Mouse (Mus musculus): ENCODE data around the gene Ptprm. TPM values are rescaled to one million over a fixed set of nuclear protein-coding genes. Genes with fewer than 3 reads are reported as not detected.

Gene Ptprm
- polyA plus RNA-seq, 1 experiment from 2014 or later = 19.7 TPM

DNA sequence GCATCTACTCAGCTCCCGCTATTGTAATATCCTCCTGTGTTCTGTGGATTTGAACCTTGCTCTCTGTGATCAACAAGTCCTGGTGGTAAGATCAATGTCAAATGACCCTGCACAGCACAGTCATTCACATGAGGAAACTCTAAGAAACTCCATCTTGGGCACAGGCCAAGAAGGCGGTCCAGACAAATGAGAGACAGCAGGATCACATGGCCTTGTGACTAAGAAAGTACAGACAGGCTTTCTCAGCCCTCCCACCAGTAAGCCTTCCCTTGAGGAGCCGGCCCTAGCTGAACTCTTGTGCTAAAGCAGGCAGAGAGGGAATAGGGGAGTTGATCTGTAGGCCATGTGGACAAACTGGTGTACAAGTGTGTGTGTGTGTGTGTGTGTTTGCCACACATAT is 49.4 kb downstream of the Ptprm start:
- Histone ChIP-seq H3K9ac (ENCODE audit: low read depth, low read length) (no peak overlapping the region), H3K4me1 (ENCODE audit: control insufficient read depth, insufficient read depth, low read length) (peaks cover 20% of the 10 kb centered on the region), H3K36me3 (ENCODE audit: control insufficient read depth, insufficient read depth, low read length) (no peaks in the 10 kb centered on the region), H3K9me3 (replicated peaks; ENCODE audit: control insufficient read depth, low read length, poor library complexity, severe bottlenecking) (no peaks in the 10 kb centered on the region), H3K4me2 (ENCODE audit: low read length) (no peak overlapping the region), H3K27me3 (ENCODE audit: control insufficient read depth, insufficient read depth, low read depth, low read length) (no peaks in the 10 kb centered on the region), H3K4me3 (ENCODE audit: low read depth, low read length) (no peak overlapping the region), H3K27ac (ENCODE audit: low read length) (no peak overlapping the region)
- WGBS = 70% methylated on average over 3 of the region's 3 CpGs
- no peak for ATAC-seq

DNA sequence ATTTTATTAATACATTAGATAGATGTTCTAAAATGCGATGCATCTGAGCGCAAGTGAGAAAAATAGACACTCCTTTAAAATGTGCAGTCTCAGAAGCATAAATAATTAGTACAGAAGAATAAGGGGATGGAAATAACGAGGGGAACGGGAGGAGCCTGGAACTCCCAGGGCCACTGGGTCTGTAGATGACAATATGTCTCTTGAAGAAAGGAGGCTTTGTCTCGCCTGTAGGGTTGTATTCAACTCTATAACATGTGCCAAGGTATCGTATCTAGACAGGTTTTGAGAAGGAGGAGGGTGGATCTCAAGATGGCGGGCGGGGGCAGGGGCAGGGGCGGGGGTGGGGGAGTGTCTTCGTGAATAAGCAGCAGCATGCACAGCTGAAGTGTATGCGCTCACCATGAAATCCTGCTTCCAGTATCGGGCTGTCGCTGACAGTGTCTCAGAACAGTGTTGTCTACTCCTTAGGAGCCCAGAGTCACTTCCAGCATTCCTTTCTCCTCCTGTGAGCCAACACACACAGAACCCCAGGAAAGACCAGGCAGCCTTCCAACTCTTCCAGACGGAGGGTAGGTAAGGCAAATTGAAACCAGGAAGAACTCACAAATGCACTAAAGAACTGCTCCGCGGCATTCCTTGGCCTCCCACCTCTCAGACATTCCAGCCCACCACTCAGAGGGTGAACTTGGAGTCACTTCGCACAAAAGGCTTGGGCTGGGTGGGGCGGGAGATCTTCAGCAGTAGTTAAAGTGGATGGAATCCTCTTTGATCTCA is 50.7 kb downstream of the Ptprm start:
- Histone ChIP-seq H3K4me3 (ENCODE audit: low read depth, low read length) (no peak overlapping the region), H3K27ac (ENCODE audit: low read length) (no peak overlapping the region), H3K36me3 (ENCODE audit: control insufficient read depth, insufficient read depth, low read length) (no peaks in the 10 kb centered on the region), H3K9me3 (replicated peaks; ENCODE audit: control insufficient read depth, low read length, poor library complexity, severe bottlenecking) (no peaks in the 10 kb centered on the region), H3K4me1 (ENCODE audit: control insufficient read depth, insufficient read depth, low read length) (peaks cover 17% of the 10 kb centered on the region), H3K4me2 (ENCODE audit: low read length) (no peak overlapping the region), H3K27me3 (ENCODE audit: control insufficient read depth, insufficient read depth, low read depth, low read length) (no peaks in the 10 kb centered on the region), H3K9ac (ENCODE audit: low read depth, low read length) (no peak overlapping the region)
- 61% methylated on average over 18 of the region's 18 CpGs for WGBS
- no peak for ATAC-seq

DNA sequence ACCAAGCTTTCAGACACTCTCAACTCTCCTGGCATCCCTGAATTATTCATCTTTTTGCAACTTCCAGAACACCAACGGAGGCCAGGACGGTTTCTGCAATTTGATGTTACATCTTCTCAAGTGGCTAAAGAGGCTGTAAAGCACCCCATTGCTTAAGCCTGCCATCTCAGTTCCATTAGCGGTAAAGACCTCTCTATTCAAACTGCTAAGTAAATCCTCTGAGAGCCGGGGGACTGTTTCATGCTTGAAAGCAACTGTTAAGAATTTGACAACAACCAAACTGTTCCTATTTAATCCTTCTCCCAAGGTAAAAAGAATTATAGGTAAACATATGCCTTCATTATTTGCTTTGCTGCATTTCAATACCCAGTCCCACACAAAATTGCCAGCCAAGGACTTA is 51.7 kb downstream of the Ptprm start:
- Histone ChIP-seq H3K36me3 (ENCODE audit: control insufficient read depth, insufficient read depth, low read length) (no peaks in the 10 kb centered on the region), H3K4me3 (ENCODE audit: low read depth, low read length) (no peak overlapping the region), H3K4me2 (ENCODE audit: low read length) (no peak overlapping the region), H3K9me3 (replicated peaks; ENCODE audit: control insufficient read depth, low read length, poor library complexity, severe bottlenecking) (no peaks in the 10 kb centered on the region), H3K9ac (ENCODE audit: low read depth, low read length) (no peak overlapping the region), H3K27ac (ENCODE audit: low read length) (no peak overlapping the region), H3K4me1 (ENCODE audit: control insufficient read depth, insufficient read depth, low read length) (peaks cover 19% of the 10 kb centered on the region), H3K27me3 (ENCODE audit: control insufficient read depth, insufficient read depth, low read depth, low read length) (no peaks in the 10 kb centered on the region)
- WGBS = 10% methylated on average over 4 of the region's 4 CpGs
- ATAC-seq = no peak

DNA sequence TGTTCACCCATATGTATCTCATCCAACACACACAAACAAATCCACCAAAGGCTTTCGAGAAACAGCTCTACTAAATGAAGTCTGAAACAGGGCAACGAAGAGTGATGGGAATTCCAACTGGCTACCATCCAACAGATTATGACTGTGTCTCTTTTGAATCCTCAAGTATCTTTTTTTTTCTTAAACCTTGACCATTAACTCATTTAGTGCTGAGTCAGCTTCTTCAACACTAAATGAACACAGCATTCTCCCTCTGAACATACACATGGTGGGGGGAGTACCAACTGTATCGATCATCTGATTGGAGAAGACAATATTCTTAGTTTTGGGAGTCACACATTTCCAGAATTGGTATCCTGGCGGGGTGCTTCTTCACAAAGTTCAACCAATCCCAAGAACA is 52.2 kb downstream of the Ptprm start:
- no peak overlapping the region for H3K27ac ChIP-seq (ENCODE audit: low read length)
- peaks cover 19% of the 10 kb centered on the region for H3K4me1 ChIP-seq (ENCODE audit: control insufficient read depth, insufficient read depth, low read length)
- no peaks in the 10 kb centered on the region for H3K9me3 ChIP-seq (replicated peaks; ENCODE audit: control insufficient read depth, low read length, poor library complexity, severe bottlenecking)
- 89% methylated on average over 4 of the region's 4 CpGs for WGBS
- no peak overlapping the region for H3K4me2 ChIP-seq (ENCODE audit: low read length)
- H3K4me3 ChIP-seq (ENCODE audit: low read depth, low read length) = no peak overlapping the region
- ATAC-seq = no peak
- H3K9ac ChIP-seq (ENCODE audit: low read depth, low read length) = no peak overlapping the region
- H3K27me3 ChIP-seq (ENCODE audit: control insufficient read depth, insufficient read depth, low read depth, low read length) = no peaks in the 10 kb centered on the region
- H3K36me3 ChIP-seq (ENCODE audit: control insufficient read depth, insufficient read depth, low read length) = no peaks in the 10 kb centered on the region

DNA sequence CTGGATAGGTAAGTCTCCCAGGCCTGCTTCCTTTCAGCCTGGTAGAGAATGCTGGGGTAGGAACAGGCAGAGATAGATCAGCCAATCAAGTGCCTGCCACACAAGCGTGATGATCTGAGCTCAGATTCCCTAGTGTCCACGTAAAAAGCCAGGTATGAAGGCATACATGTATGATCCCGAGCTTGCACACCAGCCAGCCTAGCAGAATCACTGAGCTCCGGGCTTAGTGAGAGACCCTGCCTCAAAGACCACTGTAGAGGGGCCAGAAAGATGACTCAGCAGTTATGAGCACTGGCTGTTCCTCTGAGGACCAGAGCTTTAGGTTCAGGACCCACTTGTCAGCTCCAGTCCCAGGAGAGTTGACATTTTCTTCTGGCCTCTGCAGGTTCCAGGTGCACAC is 52.9 kb downstream of the Ptprm start:
- Histone ChIP-seq H3K4me2 (ENCODE audit: low read length) (no peak overlapping the region), H3K4me1 (ENCODE audit: control insufficient read depth, insufficient read depth, low read length) (peaks cover 16% of the 10 kb centered on the region), H3K27me3 (ENCODE audit: control insufficient read depth, insufficient read depth, low read depth, low read length) (no peaks in the 10 kb centered on the region), H3K27ac (ENCODE audit: low read length) (no peak overlapping the region), H3K9me3 (replicated peaks; ENCODE audit: control insufficient read depth, low read length, poor library complexity, severe bottlenecking) (no peaks in the 10 kb centered on the region), H3K9ac (ENCODE audit: low read depth, low read length) (no peak overlapping the region), H3K4me3 (ENCODE audit: low read depth, low read length) (no peak overlapping the region), H3K36me3 (ENCODE audit: control insufficient read depth, insufficient read depth, low read length) (no peaks in the 10 kb centered on the region)
- ATAC-seq = no peak
- WGBS = 97% methylated on average over 4 of the region's 4 CpGs

DNA sequence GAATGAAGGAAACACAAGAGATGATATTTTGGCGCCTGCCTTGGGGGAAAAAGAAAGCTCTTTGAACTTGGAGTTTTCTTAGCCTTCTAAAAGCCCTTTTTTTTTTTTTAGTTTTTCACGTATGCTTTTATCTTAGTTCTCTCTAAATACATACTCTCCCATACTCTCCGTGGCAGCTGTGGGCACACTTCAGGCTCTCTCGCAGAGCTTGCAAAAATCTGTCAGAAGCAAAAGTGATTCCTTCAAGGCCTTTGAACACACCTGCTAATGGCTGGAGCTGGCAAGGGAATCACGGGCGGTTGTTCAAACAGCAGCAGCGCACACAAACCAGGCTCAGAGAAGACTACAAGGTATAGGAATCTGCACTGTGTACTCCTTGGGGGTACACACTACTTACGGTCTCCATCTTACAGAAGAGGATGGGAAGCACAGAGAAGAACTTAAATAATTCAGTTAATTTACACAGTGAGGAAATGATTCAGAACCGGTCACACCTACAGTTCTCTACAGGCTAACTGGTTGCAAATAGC is 55.9 kb downstream of the Ptprm start:
- ATAC-seq = 0 out of 2 replicates have a peak, but pooled peaks have one; percentile 44
- H3K9me3 ChIP-seq (replicated peaks; ENCODE audit: control insufficient read depth, low read length, poor library complexity, severe bottlenecking) = no peaks in the 10 kb centered on the region
- H3K27me3 ChIP-seq (ENCODE audit: control insufficient read depth, insufficient read depth, low read depth, low read length) = no peaks in the 10 kb centered on the region
- no peaks in the 10 kb centered on the region for H3K36me3 ChIP-seq (ENCODE audit: control insufficient read depth, insufficient read depth, low read length)
- WGBS = 65% methylated on average over 9 of the region's 9 CpGs
- H3K27ac ChIP-seq (ENCODE audit: low read length) = no peak overlapping the region
- H3K9ac ChIP-seq (ENCODE audit: low read depth, low read length) = no peak overlapping the region
- H3K4me3 ChIP-seq (ENCODE audit: low read depth, low read length) = no peak overlapping the region
- H3K4me2 ChIP-seq (ENCODE audit: low read length) = no peak overlapping the region
- H3K4me1 ChIP-seq (ENCODE audit: control insufficient read depth, insufficient read depth, low read length) = peaks cover 13% of the 10 kb centered on the region

DNA sequence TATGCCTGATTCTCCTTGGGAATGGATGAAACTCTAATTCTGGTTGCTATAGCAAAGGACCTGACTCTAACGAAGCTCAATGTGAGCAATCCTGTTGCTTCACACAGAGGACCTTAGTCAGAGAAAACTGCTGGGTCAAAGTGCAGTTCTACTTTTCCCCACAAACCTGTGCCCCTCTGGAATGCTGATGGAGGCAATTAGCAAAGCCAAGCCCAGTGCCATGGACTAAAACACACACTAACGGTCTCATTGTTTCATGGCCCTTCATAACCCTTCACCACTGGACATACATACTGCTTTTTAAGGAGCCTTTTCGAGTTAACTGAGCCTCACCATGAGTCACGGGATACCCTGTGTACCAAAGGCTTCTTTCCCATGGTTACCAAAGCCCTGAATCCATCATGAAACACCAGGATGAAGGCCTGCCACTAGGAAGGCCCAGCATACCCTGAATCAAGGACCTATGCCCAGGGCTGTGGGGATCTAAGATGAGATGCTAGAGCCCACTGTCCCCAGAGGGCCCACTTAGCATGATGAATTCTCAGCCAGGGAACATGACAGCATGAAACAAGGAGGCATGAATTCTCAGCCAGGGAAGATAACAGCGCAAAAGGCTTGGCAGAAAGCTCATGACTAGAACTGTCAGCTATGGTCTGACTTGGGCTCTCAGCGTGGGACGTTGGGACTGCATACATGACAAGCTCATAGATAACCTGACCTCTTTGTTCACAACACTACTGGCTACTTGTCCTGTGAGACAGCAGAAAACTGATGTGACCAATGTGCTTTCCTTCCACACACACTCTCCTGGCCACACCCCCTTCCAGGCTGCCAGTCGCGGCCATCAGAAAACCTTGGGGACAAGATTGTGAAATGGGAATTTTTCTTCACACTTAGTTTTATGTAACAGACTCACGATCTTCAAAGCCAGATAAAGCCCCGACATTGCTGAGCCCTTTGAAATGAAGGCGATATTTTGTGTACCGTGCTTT is 57.4 kb downstream of the Ptprm start:
- H3K4me2 ChIP-seq (ENCODE audit: low read length) = no peak overlapping the region
- 0 out of 2 replicates have a peak, but pooled peaks cover 2% of the 10 kb centered on the region for H3K4me1 ChIP-seq (ENCODE audit: control insufficient read depth, insufficient read depth, low read length)
- no peaks in the 10 kb centered on the region for H3K9me3 ChIP-seq (replicated peaks; ENCODE audit: control insufficient read depth, low read length, poor library complexity, severe bottlenecking)
- 87% methylated on average over 13 of the region's 13 CpGs for WGBS
- H3K36me3 ChIP-seq (ENCODE audit: control insufficient read depth, insufficient read depth, low read length) = no peaks in the 10 kb centered on the region
- H3K27ac ChIP-seq (ENCODE audit: low read length) = no peak overlapping the region
- H3K4me3 ChIP-seq (ENCODE audit: low read depth, low read length) = no peak overlapping the region
- H3K9ac ChIP-seq (ENCODE audit: low read depth, low read length) = no peak overlapping the region
- no peaks in the 10 kb centered on the region for H3K27me3 ChIP-seq (ENCODE audit: control insufficient read depth, insufficient read depth, low read depth, low read length)
- ATAC-seq = no peak

DNA sequence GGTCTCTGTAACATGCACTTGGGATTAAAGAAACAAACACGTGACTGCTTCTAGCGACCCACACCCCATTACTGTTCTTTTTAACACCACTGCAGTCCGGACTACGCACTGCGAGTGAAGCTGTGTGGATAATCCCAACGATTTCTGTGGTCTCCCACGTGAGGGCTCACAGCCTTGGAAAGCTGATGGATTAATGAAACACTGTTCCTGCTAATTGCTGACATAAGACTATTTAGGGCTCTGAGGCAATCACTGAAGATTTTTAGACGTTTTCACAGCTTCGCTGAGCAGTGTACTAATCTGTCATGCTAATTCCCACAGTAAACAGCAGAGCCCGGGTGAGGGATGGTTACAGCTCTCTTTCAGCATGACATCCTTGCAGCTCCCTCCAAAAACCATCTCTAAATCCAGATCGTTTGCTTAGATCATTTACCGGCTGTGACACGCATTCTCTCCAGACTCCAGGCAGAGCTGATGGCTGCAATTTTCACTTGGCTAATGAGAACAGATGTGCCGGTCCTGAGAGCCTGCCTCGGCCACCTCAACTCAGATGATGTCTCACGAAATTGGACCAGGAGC is 63.5 kb downstream of the Ptprm start:
- H3K4me1 ChIP-seq (ENCODE audit: control insufficient read depth, insufficient read depth, low read length) = peaks cover 12% of the 10 kb centered on the region
- peak overlapping the region; percentile 42 for H3K4me2 ChIP-seq (ENCODE audit: low read length)
- H3K27me3 ChIP-seq (ENCODE audit: control insufficient read depth, insufficient read depth, low read depth, low read length) = no peaks in the 10 kb centered on the region
- peak; percentile 84 for ATAC-seq
- no peaks in the 10 kb centered on the region for H3K9me3 ChIP-seq (replicated peaks; ENCODE audit: control insufficient read depth, low read length, poor library complexity, severe bottlenecking)
- H3K9ac ChIP-seq (ENCODE audit: low read depth, low read length) = no peak overlapping the region
- peak overlapping the region; percentile 7; the same call in 1 of the 2 replicates for H3K4me3 ChIP-seq (ENCODE audit: low read depth, low read length)
- H3K27ac ChIP-seq (ENCODE audit: low read length) = 0 out of 2 replicates have a peak overlapping the region, but pooled peaks have one; percentile 22
- no peaks in the 10 kb centered on the region for H3K36me3 ChIP-seq (ENCODE audit: control insufficient read depth, insufficient read depth, low read length)
- WGBS = 8% methylated on average over 16 of the region's 16 CpGs

Data from midbrain, embryonic 16.5 days (tissue).